Mouse (Mus musculus) thymus, postnatal 25 days (tissue): ENCODE data around the gene Mea1.

ENCODE experiments used
- DNase-seq: peaks from one replicate; pipeline ENCODE4 v3.0.0; 2022

Mea1 gene

GRCm38 (mm10) chr17:46678416-46678815 lies at the start of gene Mea1:
Gene Mea1 (plus strand): TSS chr17:46678793.
- DNase-seq = no peak

- DNase-seq = peak; percentile 36
Measured at GRCm38 (mm10) chr17:46629685-46630441, 48.7 kb upstream of the Mea1 start.

DNA sequence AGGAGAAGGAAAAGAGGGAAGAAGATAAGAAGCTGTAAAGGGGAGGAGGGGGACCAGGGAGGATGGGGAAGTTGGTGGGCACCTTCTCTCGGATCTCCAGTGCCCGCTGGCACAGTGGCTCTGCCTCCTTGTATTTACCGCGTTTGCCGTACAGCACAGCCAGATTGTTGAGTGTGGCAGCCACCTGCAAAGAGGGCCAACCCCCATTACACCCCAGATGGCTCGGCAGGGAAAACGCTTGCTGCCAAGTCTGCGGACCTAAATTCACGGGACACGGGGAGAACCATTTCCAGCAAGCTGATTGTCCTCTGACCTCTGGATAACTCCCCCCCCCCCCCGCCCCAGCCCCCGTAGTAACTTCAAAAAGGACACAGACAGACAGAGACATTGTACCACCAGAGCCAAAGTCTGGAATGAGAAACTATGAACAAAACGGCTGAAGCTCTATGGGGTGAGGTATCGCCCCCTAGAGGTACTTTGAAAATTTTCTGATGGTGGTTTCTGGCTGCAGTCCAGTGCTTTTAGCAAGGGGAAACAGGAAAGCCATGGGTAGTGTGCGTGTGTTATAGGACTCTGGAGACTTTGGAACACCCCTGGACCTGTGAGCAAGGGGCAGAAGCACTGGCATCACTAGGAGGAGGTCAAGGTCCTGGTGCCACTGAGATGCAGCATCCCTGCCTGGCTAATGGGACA lies 41.6 kb upstream of the Mea1 start:
- DNase-seq = peak; percentile 49

- DNase-seq = no peak
Measured at GRCm38 (mm10) chr17:46639929-46640328, 38.7 kb upstream of the Mea1 start.

- DNase-seq = no peak
Measured at GRCm38 (mm10) chr17:46642060-46642459, 36.5 kb upstream of the Mea1 start.

- no peak for DNase-seq
Measured at GRCm38 (mm10) chr17:46644152-46644805, 34.3 kb upstream of the Mea1 start.

GRCm38 (mm10) chr17:46644916-46645475 lies 33.6 kb upstream of the Mea1 start:
- no peak for DNase-seq

GRCm38 (mm10) chr17:46645561-46646321 lies 32.9 kb upstream of the Mea1 start, which contains the start of the genes Klc4 and Mrpl2:
Gene Klc4 (minus strand): TSS chr17:46646022.
Gene Mrpl2 (plus strand): TSS chr17:46646229.
- peak; percentile 99 for DNase-seq

- no peak for DNase-seq
Measured at GRCm38 (mm10) chr17:46646322-46646662, 32.3 kb upstream of the Mea1 start.

DNA sequence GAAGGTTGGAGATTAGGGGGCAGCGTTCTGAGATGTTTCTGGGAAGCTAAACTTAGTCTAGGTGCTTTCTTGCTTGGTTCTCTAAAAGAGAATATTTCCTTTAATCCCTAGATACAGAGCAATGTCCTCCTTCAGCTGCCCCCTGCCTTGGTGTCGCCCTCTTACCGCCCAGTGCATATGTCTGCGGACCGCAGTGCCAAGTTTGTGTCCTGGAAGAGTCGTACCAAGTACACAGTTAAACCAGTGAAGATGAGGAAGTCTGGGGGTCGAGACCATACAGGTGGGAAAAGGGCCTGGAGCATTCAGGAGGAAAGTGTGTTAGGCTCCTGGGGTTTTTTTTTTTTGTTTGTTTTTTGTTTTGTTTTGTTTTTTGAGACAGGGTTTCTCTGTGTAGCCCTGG lies 31.3 kb upstream of the Mea1 start:
- no peak for DNase-seq

DNA sequence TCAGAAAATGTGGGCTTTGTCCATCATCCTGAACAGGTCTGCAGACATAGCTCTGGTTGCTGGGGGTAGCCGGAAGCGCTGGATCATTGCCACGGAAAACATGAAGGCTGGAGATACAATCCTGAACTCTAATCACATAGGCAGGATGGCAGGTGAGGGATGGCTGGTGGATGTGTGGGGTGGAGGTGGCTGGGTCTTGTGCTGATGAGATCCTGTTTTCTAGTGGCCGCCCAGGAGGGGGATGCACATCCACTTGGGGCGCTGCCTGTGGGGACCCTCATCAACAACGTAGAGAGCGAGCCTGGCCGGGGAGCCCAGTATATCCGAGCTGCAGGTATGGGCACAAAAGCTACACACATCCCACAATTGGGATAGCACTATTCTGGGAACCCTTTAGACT lies 30.2 kb upstream of the Mea1 start:
- DNase-seq = no peak

- DNase-seq = peak; percentile 8
Measured at GRCm38 (mm10) chr17:46649811-46650210, 28.8 kb upstream of the Mea1 start.

GRCm38 (mm10) chr17:46650232-46651031 lies 28.2 kb upstream of the Mea1 start, which contains the start of gene Cul7:
Gene Cul7 (plus strand): TSS chr17:46650337.
- DNase-seq = peak; percentile 92

DNA sequence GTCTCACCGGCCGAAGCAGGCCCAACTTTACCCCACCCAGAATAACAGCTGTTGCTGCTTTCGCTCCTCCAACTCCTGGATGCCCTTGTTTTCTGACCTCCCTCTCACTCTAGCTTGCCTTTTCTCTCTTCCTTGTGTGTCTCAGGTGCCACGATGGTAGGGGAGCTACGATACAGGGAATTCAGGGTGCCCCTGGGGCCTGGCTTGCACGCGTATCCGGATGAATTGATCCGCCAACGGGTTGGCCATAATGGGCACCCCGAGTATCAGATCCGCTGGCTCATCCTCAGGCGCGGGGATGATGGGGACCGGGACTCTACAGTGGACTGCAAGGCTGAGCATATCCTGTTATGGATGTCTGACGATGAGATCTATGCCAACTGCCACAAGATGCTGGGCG lies 27.3 kb upstream of the Mea1 start:
- no peak for DNase-seq

GRCm38 (mm10) chr17:46651755-46652547 lies 26.6 kb upstream of the Mea1 start:
- no peak for DNase-seq

DNA sequence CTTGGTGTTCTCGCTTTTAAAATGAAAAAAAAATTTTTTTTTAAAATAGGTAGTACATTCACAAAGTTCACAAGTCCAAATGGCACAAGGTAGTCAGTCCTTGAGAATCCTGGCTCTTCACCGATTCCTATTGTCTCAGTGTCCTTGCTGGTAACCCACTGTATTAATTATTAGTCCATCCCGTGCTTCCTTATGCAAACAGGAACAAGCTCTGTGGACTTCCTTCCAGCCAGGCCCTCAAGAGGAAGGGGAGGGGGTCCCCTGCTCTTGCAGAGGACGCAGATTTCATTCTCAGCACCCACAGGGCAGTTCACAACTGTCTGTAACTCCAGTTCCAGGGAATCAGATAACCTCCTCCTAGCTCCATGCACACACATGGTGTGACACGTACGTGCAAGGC lies 22.5 kb upstream of the Mea1 start:
- no peak for DNase-seq

- no peak for DNase-seq
Measured at GRCm38 (mm10) chr17:46661351-46661750, 17.2 kb upstream of the Mea1 start.

- DNase-seq = no peak
Measured at GRCm38 (mm10) chr17:46661981-46662380, 16.6 kb upstream of the Mea1 start.

GRCm38 (mm10) chr17:46662730-46663129 lies 15.9 kb upstream of the Mea1 start:
- no peak for DNase-seq

- no peak for DNase-seq
Measured at GRCm38 (mm10) chr17:46667712-46668111, 10.9 kb upstream of the Mea1 start.

- no peak for DNase-seq
Measured at GRCm38 (mm10) chr17:46669911-46670310, 8.7 kb upstream of the Mea1 start.
